9 mouse cellular contexts compared by ENCODE assay signal in the genomic region with DNA sequence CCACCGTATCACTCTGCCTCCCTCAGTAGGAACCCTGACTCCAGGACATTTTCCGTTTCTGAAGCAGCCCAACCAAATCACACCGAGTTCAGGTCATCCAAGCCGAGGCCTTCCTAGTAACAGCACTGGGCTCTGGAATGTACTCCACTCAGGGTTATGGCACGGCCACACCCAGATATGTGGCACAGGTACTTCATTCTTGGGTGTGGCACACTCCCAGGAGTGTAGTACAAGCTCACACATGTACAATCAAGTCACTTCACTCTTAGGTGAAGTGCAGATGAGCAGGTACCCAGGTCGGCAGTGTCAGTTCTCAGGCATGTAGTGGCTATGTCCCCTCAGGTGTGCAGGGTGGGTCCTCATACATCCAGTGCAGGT. TPM values are rescaled to one million over a fixed set of nuclear protein-coding genes. Genes with fewer than 3 reads are reported as not detected.
A peak's percentile ranks its signal among the peaks of the same experiment; 100 is the strongest.
DNase-seq lines count a peak whose midpoint lies in the region; ATAC-seq and TF ChIP-seq lines count a peak whose summit lies in the region.
"Had no signal": no experiment of that assay in that cellular context is flagged by ENCODE, and none has a peak within 500 bp of the region (broad histone marks: within the 10 kb centered on the region; RNA-seq: fewer than 3 reads in every experiment).

No protein-coding gene starts in this region.

- ATAC-seq in forebrain, embryonic 13.5 days: peak; percentile 39; the same call in 1 of the 2 replicates
- ATAC-seq in forebrain, embryonic 16.5 days: no peak; the same call in 1 of the 2 replicates
- peak; percentile 20 for ATAC-seq in Patski
- peak; percentile 57; the same call in 1 of the 2 replicates for ATAC-seq in limb, embryonic 13.5 days (ENCODE audit: low FRiP score, low read depth)
- ATAC-seq in midbrain, embryonic 16.5 days: peak; percentile 67

- TF ChIP-seq CTCF in Patski (IDR thresholded peaks at IDR 0.05): no peak

- 78% methylated on average over 6 of the region's 6 CpGs for WGBS in forebrain, embryonic 13.5 days
- 84% methylated on average over 6 of the region's 6 CpGs for WGBS in forebrain, embryonic 16.5 days
- WGBS in limb, embryonic 13.5 days: 71% methylated on average over 6 of the region's 6 CpGs
- 78% methylated on average over 6 of the region's 6 CpGs for WGBS in midbrain, embryonic 16.5 days

- H3K27me3 ChIP-seq in forebrain, embryonic 13.5 days: no peaks in the 10 kb centered on the region
- H3K27me3 ChIP-seq in forebrain, embryonic 16.5 days (replicated peaks; ENCODE audit: control insufficient read depth, insufficient read depth, low read length): no peaks in the 10 kb centered on the region
- no peaks in the 10 kb centered on the region for H3K27me3 ChIP-seq in Patski
- no peaks in the 10 kb centered on the region for H3K27me3 ChIP-seq in limb, embryonic 13.5 days
- no peaks in the 10 kb centered on the region for H3K27me3 ChIP-seq in midbrain, embryonic 16.5 days (ENCODE audit: control insufficient read depth, insufficient read depth, low read depth, low read length)
- H3K27me3 ChIP-seq: heart, embryonic 13.5 days had no signal

- no peak overlapping the region for H3K4me3 ChIP-seq in forebrain, embryonic 13.5 days
- no peak overlapping the region for H3K4me3 ChIP-seq in forebrain, embryonic 16.5 days (replicated peaks; ENCODE audit: low read length)
- no peak overlapping the region for H3K4me3 ChIP-seq in limb, embryonic 13.5 days
- H3K4me3 ChIP-seq in midbrain, embryonic 16.5 days (ENCODE audit: low read depth, low read length): no peak overlapping the region
- H3K4me3 ChIP-seq: heart, embryonic 13.5 days had no signal

- H3K9me3 ChIP-seq in forebrain, embryonic 13.5 days (replicated peaks): no peaks in the 10 kb centered on the region
- no peaks in the 10 kb centered on the region for H3K9me3 ChIP-seq in forebrain, embryonic 16.5 days (ENCODE audit: control insufficient read depth, low read length)
- H3K9me3 ChIP-seq in limb, embryonic 13.5 days: no peaks in the 10 kb centered on the region
- H3K9me3 ChIP-seq in midbrain, embryonic 16.5 days (replicated peaks; ENCODE audit: control insufficient read depth, low read length, poor library complexity, severe bottlenecking): no peaks in the 10 kb centered on the region
- H3K9me3 ChIP-seq: heart, embryonic 13.5 days had no signal

- DNase-seq in Patski (ENCODE audit: low read depth, low spot score): no peak
- no peak for DNase-seq in left cerebral cortex, postnatal 10 days (ENCODE audit: extremely low spot score in 1 of 2, low spot score in 2 of 2)
- no peak for DNase-seq in thymus, postnatal 25 days
- no peak for DNase-seq in thymus, postnatal 14 days

- peaks cover 39% of the 10 kb centered on the region for H3K36me3 ChIP-seq in forebrain, embryonic 13.5 days (ENCODE audit: poor library complexity, severe bottlenecking)
- H3K36me3 ChIP-seq in forebrain, embryonic 16.5 days (ENCODE audit: control insufficient read depth, insufficient read depth): peaks cover 20% of the 10 kb centered on the region
- peaks cover 45% of the 10 kb centered on the region for H3K36me3 ChIP-seq in limb, embryonic 13.5 days
- peaks cover 23% of the 10 kb centered on the region for H3K36me3 ChIP-seq in midbrain, embryonic 16.5 days (ENCODE audit: control insufficient read depth, insufficient read depth, low read length)

- intact Hi-C loops in left cerebral cortex, postnatal 10 days (cut with DNase I): loop anchor here (2.0 to 5.0 kb wide), 4 partner anchors 109 to 584 kb away; no protein-coding TSS in a partner anchor

- POLR2A ChIA-PET in Patski (lab: Charles Lee): no interaction called here

- no peaks in the 10 kb centered on the region for H3K4me1 ChIP-seq in forebrain, embryonic 13.5 days
- H3K4me1 ChIP-seq in forebrain, embryonic 16.5 days (replicated peaks; ENCODE audit: control insufficient read depth, insufficient read depth, low read length): no peaks in the 10 kb centered on the region
- H3K4me1 ChIP-seq in limb, embryonic 13.5 days: no peaks in the 10 kb centered on the region
- no peaks in the 10 kb centered on the region for H3K4me1 ChIP-seq in midbrain, embryonic 16.5 days (ENCODE audit: control insufficient read depth, insufficient read depth, low read length)
- H3K4me1 ChIP-seq: heart, embryonic 13.5 days had no signal

- CTCF ChIA-PET in Patski (lab: Charles Lee): interaction anchor here (0.6 to 1.9 kb wide), 7 partner anchors 10 to 331 kb away, joined by 3 to 10 read pairs (median 4); no protein-coding TSS in a partner anchor

- no peak overlapping the region for H3K27ac ChIP-seq in forebrain, embryonic 13.5 days
- H3K27ac ChIP-seq in forebrain, embryonic 16.5 days (ENCODE audit: low read length): no peak overlapping the region
- H3K27ac ChIP-seq in limb, embryonic 13.5 days: no peak overlapping the region
- H3K27ac ChIP-seq in midbrain, embryonic 16.5 days (ENCODE audit: low read length): no peak overlapping the region
- H3K27ac ChIP-seq: heart, embryonic 13.5 days had no signal

- in situ Hi-C loops in Patski (cut with MboI; ENCODE audit: low pct_unique_long_range_greater_than_20kb): loop anchor here (5.0 kb wide), 1 partner anchor 329 kb away; no protein-coding TSS in a partner anchor

- no peak overlapping the region for H3K9ac ChIP-seq in forebrain, embryonic 13.5 days
- no peak overlapping the region for H3K9ac ChIP-seq in forebrain, embryonic 16.5 days (replicated peaks; ENCODE audit: low read depth, low read length)
- H3K9ac ChIP-seq in limb, embryonic 13.5 days: no peak overlapping the region
- H3K9ac ChIP-seq in midbrain, embryonic 16.5 days (ENCODE audit: low read depth, low read length): no peak overlapping the region
- H3K9ac ChIP-seq: heart, embryonic 13.5 days had no signal

- no peak overlapping the region for H3K4me2 ChIP-seq in forebrain, embryonic 13.5 days
- H3K4me2 ChIP-seq in forebrain, embryonic 16.5 days (ENCODE audit: low read length): no peak overlapping the region
- no peak overlapping the region for H3K4me2 ChIP-seq in limb, embryonic 13.5 days (replicated peaks)
- no peak overlapping the region for H3K4me2 ChIP-seq in midbrain, embryonic 16.5 days (ENCODE audit: low read length)
- H3K4me2 ChIP-seq: heart, embryonic 13.5 days had no signal

RNA-seq across cellular contexts. Expression of a gene that starts 9.5 kb away (rescaled TPM):
- polyA plus RNA-seq in forebrain, embryonic 13.5 days (2015; fragmentation: Nextera tagmentation; extraction: Ambion mirVana): 0.71 and 0.91 TPM in 2 replicates
- polyA plus RNA-seq in forebrain, embryonic 16.5 days (2015; fragmentation: Nextera tagmentation; extraction: Ambion mirVana): 1.2 and 1.4 TPM in 2 replicates
- not detected for polyA plus RNA-seq in Patski (2021)
- polyA plus RNA-seq in limb, embryonic 13.5 days (2015; fragmentation: Nextera tagmentation; extraction: Ambion mirVana): 1.1 and 1.3 TPM in 2 replicates
- 0.58 and 0.70 TPM in 2 replicates for polyA plus RNA-seq in midbrain, embryonic 16.5 days (2015; fragmentation: Nextera tagmentation; extraction: Ambion mirVana)
- total RNA-seq in left cerebral cortex, postnatal 10 days (2021): under 1 TPM; 0.81 to 0.99 TPM

RNA-seq across cellular contexts. Expression of a gene that starts 15.8 kb away (rescaled TPM):
- 129 and 132 TPM in 2 replicates for polyA plus RNA-seq in forebrain, embryonic 13.5 days (2015; fragmentation: Nextera tagmentation; extraction: Ambion mirVana)
- polyA plus RNA-seq in forebrain, embryonic 16.5 days (2015; fragmentation: Nextera tagmentation; extraction: Ambion mirVana): 133 and 144 TPM in 2 replicates
- 170 TPM for polyA plus RNA-seq in Patski (2021)
- polyA plus RNA-seq in limb, embryonic 13.5 days (2015; fragmentation: Nextera tagmentation; extraction: Ambion mirVana): 138 and 148 TPM in 2 replicates
- 108 and 110 TPM in 2 replicates for polyA plus RNA-seq in midbrain, embryonic 16.5 days (2015; fragmentation: Nextera tagmentation; extraction: Ambion mirVana)
- 10 to 100 TPM; 71.3 to 73.2 TPM for total RNA-seq in left cerebral cortex, postnatal 10 days (2021)

RNA-seq across cellular contexts. Expression of a gene that starts 48.5 kb away (rescaled TPM):
- polyA plus RNA-seq in forebrain, embryonic 13.5 days (2015; fragmentation: Nextera tagmentation; extraction: Ambion mirVana): 228 and 243 TPM in 2 replicates
- polyA plus RNA-seq in forebrain, embryonic 16.5 days (2015; fragmentation: Nextera tagmentation; extraction: Ambion mirVana): 235 and 237 TPM in 2 replicates
- polyA plus RNA-seq in Patski (2021): 368 TPM
- polyA plus RNA-seq in limb, embryonic 13.5 days (2015; fragmentation: Nextera tagmentation; extraction: Ambion mirVana): 237 and 242 TPM in 2 replicates
- 235 and 238 TPM in 2 replicates for polyA plus RNA-seq in midbrain, embryonic 16.5 days (2015; fragmentation: Nextera tagmentation; extraction: Ambion mirVana)
- total RNA-seq in left cerebral cortex, postnatal 10 days (2021): 100 to 1,000 TPM; 225 to 226 TPM

RNA-seq across cellular contexts. Expression of a gene that starts 48.5 kb away (rescaled TPM):
- 51.0 and 52.2 TPM in 2 replicates for polyA plus RNA-seq in forebrain, embryonic 13.5 days (2015; fragmentation: Nextera tagmentation; extraction: Ambion mirVana)
- 47.2 and 51.4 TPM in 2 replicates for polyA plus RNA-seq in forebrain, embryonic 16.5 days (2015; fragmentation: Nextera tagmentation; extraction: Ambion mirVana)
- 45.2 TPM for polyA plus RNA-seq in Patski (2021)
- polyA plus RNA-seq in limb, embryonic 13.5 days (2015; fragmentation: Nextera tagmentation; extraction: Ambion mirVana): 63.7 and 71.3 TPM in 2 replicates
- polyA plus RNA-seq in midbrain, embryonic 16.5 days (2015; fragmentation: Nextera tagmentation; extraction: Ambion mirVana): 43.1 and 45.9 TPM in 2 replicates
- 10 to 100 TPM; 59.8 to 60.5 TPM for total RNA-seq in left cerebral cortex, postnatal 10 days (2021)
